Mouse (Mus musculus) heart, adult 9 months (tissue): Measurements from ENCODE around the gene Adgrg1.

Experiments used
- DNase-seq, 2 experiments: peaks; one replicate each; pipeline ENCODE4 v3.0.0; 2022; ENCODE audit warnings: low spot score in 2 of 2

Gene Adgrg1

GRCm38 (mm10) chr8:95037106-95037925, 62.8 kb downstream of the Adgrg1 start:
- DNase-seq, result peak; percentile 13 to 28

GRCm38 (mm10) chr8:95041883-95042784, 67.6 kb downstream of the Adgrg1 start:
- DNase-seq, result no peak

GRCm38 (mm10) chr8:95044811-95045210, 70.3 kb downstream of the Adgrg1 start:
- DNase-seq, result no peak

- peak; percentile 19 to 38 for DNase-seq
Observed at GRCm38 (mm10) chr8:95046982-95047381, 72.4 kb downstream of the Adgrg1 start.

GRCm38 (mm10) chr8:95047884-95048680, 73.5 kb downstream of the Adgrg1 start:
- DNase-seq, result no peak

- no peak for DNase-seq
Observed at GRCm38 (mm10) chr8:95049636-95050035, 75.1 kb downstream of the Adgrg1 start.

- DNase-seq, result no peak
Observed at GRCm38 (mm10) chr8:95054438-95054837, 79.9 kb downstream of the Adgrg1 start.

- no peak for DNase-seq
Observed at GRCm38 (mm10) chr8:95054927-95055510, 80.5 kb downstream of the Adgrg1 start, which contains the start of gene Drc7. Drc7 (plus strand) TSS chr8:95055103.

- no peak for DNase-seq
Observed at GRCm38 (mm10) chr8:95056414-95056813, 81.9 kb downstream of the Adgrg1 start.

GRCm38 (mm10) chr8:95058661-95059060, 84.1 kb downstream of the Adgrg1 start:
- DNase-seq, result no peak

GRCm38 (mm10) chr8:95059812-95060533, 85.4 kb downstream of the Adgrg1 start:
- DNase-seq, result peak in 1 of 2 experiments; percentile 25
